Mouse (Mus musculus) hindbrain, postnatal 0 days (tissue): ENCODE results near the gene Gspt1. TPM values are rescaled to one million over a fixed set of nuclear protein-coding genes. Genes with fewer than 3 reads are reported as not detected.

Experiments used
- ATAC-seq: fragments of 200-750 bp; cut with Nextera tagmentation; 2 replicates; pipeline ENCODE4 v1.8.0; 2017; ENCODE audit warnings: mild to moderate bottlenecking, moderate TSS enrichment, moderate library complexity
- DNase-seq: peaks from one replicate; pipeline ENCODE4 v3.0.0-alpha.2; 2015; ENCODE audit warnings: low spot score
- H3K27ac ChIP-seq: fragments of 300-500 bp; sonication (generic); 2 replicates; pipeline ENCODE4 v1.5.1; 2014; ENCODE audit warnings: mild to moderate bottlenecking
- H3K27me3 ChIP-seq: fragments of 300-500 bp; sonication (generic); 2 replicates; pipeline ENCODE4 v1.6.1; 2014; ENCODE audit warnings: low read length, mixed read lengths; ENCODE audit not compliant: insufficient read depth
- H3K36me3 ChIP-seq: fragments of 300-500 bp; sonication (generic); 2 replicates; pipeline ENCODE4 v1.6.1; 2014; ENCODE audit warnings: low read length, mixed read lengths; ENCODE audit not compliant: insufficient read depth
- H3K4me1 ChIP-seq: fragments of 300-500 bp; sonication (generic); 2 replicates; pipeline ENCODE4 v1.6.1; 2014; ENCODE audit warnings: antibody characterized with exemption, low read length, mixed read lengths; ENCODE audit not compliant: insufficient read depth
- H3K4me2 ChIP-seq: fragments of 300-500 bp; sonication (generic); 2 replicates; pipeline ENCODE4 v1.6.1; 2014; ENCODE audit warnings: low read depth, mild to moderate bottlenecking, low read length, moderate library complexity, mixed read lengths
- H3K4me3 ChIP-seq: fragments of 300-500 bp; sonication (generic); 2 replicates; pipeline ENCODE4 v1.5.1; 2014; ENCODE audit warnings: low read length
- H3K9ac ChIP-seq: fragments of 300-500 bp; sonication (generic); replicated peaks from 2 replicates; pipeline ENCODE4 v1.6.1; 2014; ENCODE audit warnings: mild to moderate bottlenecking, low read length, moderate library complexity, mixed read lengths
- H3K9me3 ChIP-seq: fragments of 300-500 bp; sonication (generic); 2 replicates; pipeline ENCODE4 v1.6.1; 2016; ENCODE audit warnings: low read length, mixed read lengths
- CTCF ChIP-seq: IDR thresholded peaks from 2 replicates; pipeline ENCODE4 v1.5.1; 2016; ENCODE audit warnings: antibody characterized with exemption, control low read depth, low read depth
- WGBS: fragments of 180-500 bp; shearing (Covaris S2); extraction: QIAGEN DNeasy Blood & Tissue Kit; methylation state at CpG from one replicate; pipeline ENCODE4 v1.1.7; 2014; 5-methylcytosine and 5-hydroxymethylcytosine counted together
- polyA plus RNA-seq: library from polyadenylated mRNA; unstranded; fragments of >200 nt; fragmentation: Nextera tagmentation; extraction: Ambion mirVana; gene quantifications from 2 replicates; pipeline ENCODE4 v1.2.1, GENCODE M21; 2015
- total RNA-seq: library from RNA; depleted of rRNA; stranded (reverse); fragments of >200 nt; gene quantifications from 2 replicates; pipeline ENCODE4 v1.2.3, GENCODE M21; 2014

Gspt1 gene
- total and polyA plus RNA-seq, 2 experiments from 2014 or later: 45.2 to 51.6 TPM

DNA sequence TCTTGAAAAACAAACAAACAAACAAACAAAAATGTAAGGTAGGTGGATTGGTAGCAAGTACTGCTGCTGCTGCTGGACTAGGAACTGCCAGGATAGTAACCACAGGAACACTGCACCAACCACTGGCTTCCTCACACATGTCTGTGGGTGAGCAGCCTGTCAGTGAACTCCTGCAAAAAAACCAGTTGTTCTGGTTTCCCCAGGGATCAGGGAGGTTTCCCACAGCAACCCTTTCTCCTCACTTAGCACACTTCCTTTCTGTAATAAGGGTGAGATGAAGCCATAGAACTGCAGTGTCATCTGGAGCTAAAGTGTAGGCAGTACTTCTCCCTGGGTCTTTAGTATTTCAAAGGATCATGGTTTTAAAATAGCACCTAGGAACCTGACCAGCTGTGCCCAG is 9.1 kb upstream of the Gspt1 start:
- H3K4me3 ChIP-seq: no peak overlapping the region
- H3K9me3 ChIP-seq: no peaks in the 10 kb centered on the region
- no peak overlapping the region for H3K4me2 ChIP-seq
- no peak overlapping the region for H3K9ac ChIP-seq
- H3K4me1 ChIP-seq: no peaks in the 10 kb centered on the region
- no peaks in the 10 kb centered on the region for H3K27me3 ChIP-seq
- no peak for TF ChIP-seq CTCF
- ATAC-seq (no peak), DNase-seq (no peak)
- no peak overlapping the region for H3K27ac ChIP-seq
- no peaks in the 10 kb centered on the region for H3K36me3 ChIP-seq

- peak overlapping the region; percentile 94 for H3K9ac ChIP-seq
- peak overlapping the region; percentile 82 for H3K4me2 ChIP-seq
- H3K36me3 ChIP-seq: no peaks in the 10 kb centered on the region
- H3K4me3 ChIP-seq: peak overlapping the region; percentile 97
- H3K9me3 ChIP-seq: no peaks in the 10 kb centered on the region
- 18% methylated on average over 10 of the region's 10 CpGs for WGBS
- H3K27me3 ChIP-seq: no peaks in the 10 kb centered on the region
- ATAC-seq: no peak
- peak overlapping the region; percentile 94 for H3K27ac ChIP-seq
- peaks cover 9% of the 10 kb centered on the region for H3K4me1 ChIP-seq
- DNase-seq: no peak
- no peak for TF ChIP-seq CTCF
These were observed 619 bp upstream of the Gspt1 start for GRCm38 (mm10) chr16:11254723-11255164.

DNA sequence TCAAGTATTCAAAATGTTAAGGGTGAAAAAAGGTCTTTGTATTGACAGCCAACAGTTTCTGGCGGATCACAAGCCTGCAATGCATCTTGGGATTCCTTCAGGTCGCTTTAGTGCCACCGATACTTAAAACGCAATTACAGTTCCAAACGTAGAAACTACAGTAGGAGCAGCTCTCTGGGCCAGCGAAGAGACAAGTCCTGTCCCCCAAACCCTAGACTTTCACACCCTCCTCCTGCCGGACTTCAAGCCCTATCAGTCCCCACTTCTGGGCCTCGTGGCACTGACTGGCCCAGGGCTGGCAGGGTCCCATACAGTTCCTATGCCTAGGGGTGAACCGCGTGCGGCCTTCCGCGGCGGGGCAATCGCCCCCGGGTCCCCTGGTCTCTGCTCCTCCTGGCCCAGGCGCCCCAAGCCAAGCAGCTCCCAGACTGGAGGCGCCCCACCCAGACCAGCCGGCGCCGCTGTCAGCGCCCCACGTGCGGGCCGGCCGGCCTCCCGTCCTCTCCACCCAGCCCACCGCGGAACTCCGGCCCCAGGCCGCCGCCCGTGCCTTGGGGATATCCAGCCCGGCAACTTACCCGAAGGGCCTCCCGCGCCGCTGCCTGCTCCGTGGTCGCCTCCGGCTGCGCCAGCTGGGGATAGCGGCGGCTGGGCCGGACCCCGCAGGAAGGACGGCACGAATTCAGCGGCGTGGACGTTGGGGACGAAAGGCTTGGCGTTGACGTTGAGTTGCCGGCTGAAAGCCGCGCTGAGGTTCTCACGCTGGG is 877 bp downstream of the Gspt1 start:
- H3K4me2 ChIP-seq: peak overlapping the region; percentile 82
- H3K4me3 ChIP-seq: peak overlapping the region; percentile 97
- 1% methylated on average over 55 of the region's 58 CpGs for WGBS
- peak overlapping the region; percentile 94 for H3K27ac ChIP-seq
- peaks cover 9% of the 10 kb centered on the region for H3K4me1 ChIP-seq
- TF ChIP-seq CTCF: no peak
- ATAC-seq (peak; percentile 15), DNase-seq (peak; percentile 40)
- peak overlapping the region; percentile 94 for H3K9ac ChIP-seq
- H3K27me3 ChIP-seq: no peaks in the 10 kb centered on the region
- no peaks in the 10 kb centered on the region for H3K36me3 ChIP-seq
- H3K9me3 ChIP-seq: no peaks in the 10 kb centered on the region

GRCm38 (mm10) chr16:11247791-11248190 is 6.3 kb downstream of the Gspt1 start:
- WGBS: 81% methylated on average over 2 of the region's 2 CpGs
- no peak overlapping the region for H3K4me3 ChIP-seq
- ATAC-seq: no peak

DNA sequence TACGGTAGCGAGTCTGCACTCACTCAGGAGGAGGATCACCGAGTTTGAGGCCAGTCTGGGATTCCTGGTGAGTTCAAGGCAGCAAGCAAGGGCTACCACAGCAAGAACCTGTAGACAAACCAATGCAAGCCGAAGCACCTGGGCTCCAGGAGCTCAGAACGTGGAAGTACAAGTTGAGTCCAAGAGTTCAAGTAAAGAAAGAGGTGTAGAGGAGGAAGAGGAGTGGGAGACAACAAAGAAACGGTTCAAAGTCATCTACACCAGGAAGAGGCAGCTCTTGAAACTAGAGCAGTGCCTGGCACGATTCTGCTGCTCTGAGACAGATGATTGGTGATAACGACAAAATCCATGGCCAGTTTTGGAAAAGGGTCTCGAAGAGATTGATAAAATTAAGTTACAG is 8.4 kb downstream of the Gspt1 start:
- DNase-seq: no peak
- H3K27me3 ChIP-seq: no peaks in the 10 kb centered on the region
- no peak overlapping the region for H3K9ac ChIP-seq
- 86% methylated on average over 9 of the region's 9 CpGs for WGBS
- no peak overlapping the region for H3K27ac ChIP-seq
- no peaks in the 10 kb centered on the region for H3K36me3 ChIP-seq
- no peak for ATAC-seq
- H3K9me3 ChIP-seq: no peaks in the 10 kb centered on the region
- H3K4me2 ChIP-seq: no peak overlapping the region
- no peak overlapping the region for H3K4me3 ChIP-seq
- TF ChIP-seq CTCF: no peak
- H3K4me1 ChIP-seq: no peaks in the 10 kb centered on the region

More at GRCm38 (mm10) chr16:11247791-11248190, 6.3 kb downstream of the Gspt1 start:
- no peaks in the 10 kb centered on the region for H3K36me3 ChIP-seq
- H3K4me1 ChIP-seq: peaks cover 9% of the 10 kb centered on the region
- DNase-seq: no peak
- H3K4me2 ChIP-seq: no peak overlapping the region
- H3K9ac ChIP-seq: no peak overlapping the region
- TF ChIP-seq CTCF: no peak
- H3K27ac ChIP-seq: no peak overlapping the region
- no peaks in the 10 kb centered on the region for H3K9me3 ChIP-seq
- no peaks in the 10 kb centered on the region for H3K27me3 ChIP-seq

GRCm38 (mm10) chr16:11242401-11242800 is 11.7 kb downstream of the Gspt1 start:
- Histone ChIP-seq H3K27ac (no peak overlapping the region), H3K9ac (no peak overlapping the region), H3K4me2 (no peak overlapping the region), H3K27me3 (no peaks in the 10 kb centered on the region), H3K4me1 (no peaks in the 10 kb centered on the region), H3K4me3 (no peak overlapping the region), H3K36me3 (no peaks in the 10 kb centered on the region; the same call in 1 of the 2 replicates), H3K9me3 (no peaks in the 10 kb centered on the region)
- ATAC-seq (no peak), DNase-seq (no peak)
- WGBS: 100% methylated on average over 1 of the region's 1 CpGs
- no peak for TF ChIP-seq CTCF

DNA sequence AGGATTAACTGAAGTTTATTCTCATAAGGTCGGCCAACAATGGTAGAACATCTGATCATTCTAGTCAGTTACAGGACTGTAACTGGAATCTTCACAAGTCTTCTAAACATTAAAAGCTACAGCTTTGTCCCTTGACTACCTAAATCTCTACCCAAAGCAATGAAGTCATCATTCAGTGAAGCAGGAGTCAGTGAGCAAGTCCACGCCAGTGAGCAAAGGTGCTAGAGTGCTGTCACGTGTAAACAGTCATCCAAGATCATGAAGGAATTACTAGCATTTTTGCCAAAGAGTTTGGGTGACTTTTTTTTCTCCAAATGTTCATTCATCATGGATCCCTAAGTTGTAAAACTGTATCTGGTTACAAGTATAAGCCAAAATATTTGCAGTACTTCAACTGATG is 36.3 kb downstream of the Gspt1 start:
- H3K27me3 ChIP-seq: no peaks in the 10 kb centered on the region
- 84% methylated on average over 3 of the region's 3 CpGs for WGBS
- no peak for ATAC-seq
- H3K4me1 ChIP-seq: no peaks in the 10 kb centered on the region
- no peak overlapping the region for H3K4me2 ChIP-seq
- no peak overlapping the region for H3K4me3 ChIP-seq
- H3K36me3 ChIP-seq: peaks cover 18% of the 10 kb centered on the region
- no peaks in the 10 kb centered on the region for H3K9me3 ChIP-seq
- H3K27ac ChIP-seq: no peak overlapping the region
- no peak for TF ChIP-seq CTCF
- no peak for DNase-seq
- H3K9ac ChIP-seq: no peak overlapping the region
